8 mouse cellular contexts compared by ENCODE assay signal in genomic region chr7:28301616-28302433, GRCm38 (mm10). TPM values are rescaled to one million over a fixed set of nuclear protein-coding genes. Genes with fewer than 3 reads are reported as not detected.
DNase-seq lines count a peak whose midpoint lies in the region; ATAC-seq and TF ChIP-seq lines count a peak whose summit lies in the region.

TSS of gene Dll3 (minus strand) at chr7:28302238.

- peak within 1 kb of the TSS; percentile 61 for H3K4me2 ChIP-seq in forebrain, postnatal 0 days (ENCODE audit: low read depth)
- H3K4me2 ChIP-seq in hindbrain, embryonic 16.5 days (ENCODE audit: low read length), result peak within 1 kb of the TSS; percentile 72
- peak within 1 kb of the TSS; percentile 54 for H3K4me2 ChIP-seq in midbrain, embryonic 15.5 days

- ATAC-seq in forebrain, postnatal 0 days, result peak; percentile 64
- peak; percentile 74 for ATAC-seq in hindbrain, embryonic 16.5 days
- ATAC-seq in midbrain, embryonic 15.5 days (replicated peaks), result peak; percentile 55

- H3K27ac ChIP-seq in gastrocnemius, adult 2 months, result no peak within 1 kb of the TSS
- peak within 1 kb of the TSS; percentile 57 for H3K27ac ChIP-seq in forebrain, postnatal 0 days (ENCODE audit: low read depth, low read length)
- peak within 1 kb of the TSS; percentile 54 for H3K27ac ChIP-seq in hindbrain, embryonic 16.5 days (ENCODE audit: low read depth, low read length)
- no peak within 1 kb of the TSS for H3K27ac ChIP-seq in liver, adult 2 months (replicated peaks; ENCODE audit: insufficient read depth, low read depth, low read length)
- H3K27ac ChIP-seq in midbrain, embryonic 15.5 days, result peak within 1 kb of the TSS; percentile 74
- no peak within 1 kb of the TSS; the same call in 1 of the 2 replicates for H3K27ac ChIP-seq in testis, adult 2 months (ENCODE audit: control insufficient read depth, insufficient read depth, low read depth, low read length)

- H3K27me3 ChIP-seq in forebrain, postnatal 0 days (ENCODE audit: insufficient read depth, low read length), result no peaks in the 10 kb centered on the region; the same call in 1 of the 2 replicates
- H3K27me3 ChIP-seq in hindbrain, embryonic 16.5 days (replicated peaks; ENCODE audit: control insufficient read depth, insufficient read depth, low read length), result no peaks in the 10 kb centered on the region
- peaks cover 7% of the 10 kb centered on the region for H3K27me3 ChIP-seq in liver, adult 2 months (ENCODE audit: control insufficient read depth, insufficient read depth, low read length)
- H3K27me3 ChIP-seq in midbrain, embryonic 15.5 days (replicated peaks), result no peaks in the 10 kb centered on the region; the same call in 1 of the 2 replicates
- H3K27me3 ChIP-seq in testis, adult 2 months (ENCODE audit: control insufficient read depth, insufficient read depth, low read length), result no peaks in the 10 kb centered on the region

- H3K4me3 ChIP-seq in gastrocnemius, adult 2 months, result peak within 1 kb of the TSS; percentile 50
- H3K4me3 ChIP-seq in forebrain, postnatal 0 days (ENCODE audit: low read depth, low read length), result peak within 1 kb of the TSS; percentile 37
- peak within 1 kb of the TSS; percentile 46 for H3K4me3 ChIP-seq in hindbrain, embryonic 16.5 days (ENCODE audit: low read length)
- no peak within 1 kb of the TSS for H3K4me3 ChIP-seq in liver, adult 2 months (ENCODE audit: insufficient read depth, low read depth, low read length)
- H3K4me3 ChIP-seq in midbrain, embryonic 15.5 days, result peak within 1 kb of the TSS; percentile 37
- H3K4me3 ChIP-seq in testis, adult 2 months (ENCODE audit: control insufficient read depth, low read depth, low read length), result peak within 1 kb of the TSS; percentile 32

- TF ChIP-seq CTCF in gastrocnemius, adult 2 months (IDR thresholded peaks at IDR 0.05), result peak; percentile 70
- peak; percentile 61 for TF ChIP-seq CTCF in forebrain, postnatal 0 days (IDR thresholded peaks at IDR 0.05; ENCODE audit: low read depth)
- peak; percentile 59 for TF ChIP-seq CTCF in liver, adult 2 months (IDR thresholded peaks at IDR 0.05; ENCODE audit: low read depth, low read length)
- TF ChIP-seq CTCF in testis, adult 2 months (IDR thresholded peaks at IDR 0.05; ENCODE audit: control insufficient read depth, insufficient read depth, insufficient replicate concordance, low read depth, low read length), result peak; percentile 22; the same call in 1 of the 2 replicates

- H3K9me3 ChIP-seq in forebrain, postnatal 0 days (ENCODE audit: low read length), result no peaks in the 10 kb centered on the region
- no peaks in the 10 kb centered on the region for H3K9me3 ChIP-seq in hindbrain, embryonic 16.5 days (ENCODE audit: control insufficient read depth, low read length)
- no peaks in the 10 kb centered on the region for H3K9me3 ChIP-seq in midbrain, embryonic 15.5 days

- TF ChIP-seq POLR2A in liver, adult 2 months (IDR thresholded peaks at IDR 0.05; ENCODE audit: extremely low read depth, insufficient read depth, low read length), result no peak
- TF ChIP-seq POLR2A in testis, adult 2 months (IDR thresholded peaks at IDR 0.05; ENCODE audit: control insufficient read depth, low read depth, low read length), result no peak

- H3K79me2 ChIP-seq in liver, adult 2 months (ENCODE audit: control insufficient read depth, insufficient read depth, low read length), result no peaks in the 10 kb centered on the region

- H3K4me1 ChIP-seq in forebrain, postnatal 0 days (ENCODE audit: insufficient read depth), result no peaks in the 10 kb centered on the region
- H3K4me1 ChIP-seq in hindbrain, embryonic 16.5 days (ENCODE audit: control insufficient read depth, insufficient read depth, low read depth, low read length), result peaks cover 20% of the 10 kb centered on the region
- H3K4me1 ChIP-seq in liver, adult 2 months (ENCODE audit: control insufficient read depth, insufficient read depth, low read length), result no peaks in the 10 kb centered on the region
- peaks cover 26% of the 10 kb centered on the region for H3K4me1 ChIP-seq in midbrain, embryonic 15.5 days
- H3K4me1 ChIP-seq in testis, adult 2 months (ENCODE audit: control insufficient read depth, insufficient read depth, low read length), result peaks cover 22% of the 10 kb centered on the region

- intact Hi-C loops in gastrocnemius, adult 2 months (cut with DNase I), result loop anchor here (5.0 kb wide), 3 partner anchors 90 to 155 kb away; partner anchors contain the start of gene Fbl
- intact Hi-C loops in gastrocnemius, postnatal 36 days (cut with DNase I), result loop anchor here (5.0 kb wide), 1 partner anchor 90 kb away; no protein-coding TSS in a partner anchor

- peaks cover 22% of the 10 kb centered on the region for H3K36me3 ChIP-seq in forebrain, postnatal 0 days (ENCODE audit: insufficient read depth)
- H3K36me3 ChIP-seq in hindbrain, embryonic 16.5 days (ENCODE audit: control insufficient read depth, insufficient read depth, low read length), result peaks cover 20% of the 10 kb centered on the region
- peaks cover 4% of the 10 kb centered on the region; the same call in 1 of the 2 replicates for H3K36me3 ChIP-seq in liver, adult 2 months (ENCODE audit: control insufficient read depth, insufficient read depth, low read length)
- peaks cover 13% of the 10 kb centered on the region for H3K36me3 ChIP-seq in midbrain, embryonic 15.5 days (replicated peaks)
- no peaks in the 10 kb centered on the region for H3K36me3 ChIP-seq in testis, adult 2 months (ENCODE audit: control insufficient read depth, insufficient read depth, low read length)

- H3K9ac ChIP-seq in forebrain, postnatal 0 days, result peak within 1 kb of the TSS; percentile 57
- peak within 1 kb of the TSS; percentile 70 for H3K9ac ChIP-seq in hindbrain, embryonic 16.5 days (ENCODE audit: low read depth, low read length)
- H3K9ac ChIP-seq in liver, adult 2 months (ENCODE audit: low read depth, low read length), result no peak within 1 kb of the TSS
- peak within 1 kb of the TSS; percentile 37 for H3K9ac ChIP-seq in midbrain, embryonic 15.5 days

- peak; percentile 72 for DNase-seq in gastrocnemius, adult 2 months
- DNase-seq in gastrocnemius, postnatal 36 days, result no peak
- peak; percentile 64 for DNase-seq in adrenal gland, postnatal 25 days
- DNase-seq in forebrain, postnatal 0 days, result peak; percentile 72
- DNase-seq in liver, adult 2 months (ENCODE audit: extremely low read depth, low read depth, low spot score), result no peak

- 1% methylated on average over 30 of the region's 30 CpGs for WGBS in forebrain, postnatal 0 days
- WGBS in hindbrain, embryonic 16.5 days, result 2% methylated on average over 30 of the region's 30 CpGs
- WGBS in liver, adult 2 months, result 6% methylated on average over 30 of the region's 30 CpGs
- WGBS in midbrain, embryonic 15.5 days, result 1% methylated on average over 30 of the region's 30 CpGs

RNA-seq across cellular contexts. Expression of gene Dll3, which starts in this region (rescaled TPM):
- total RNA-seq in gastrocnemius, adult 2 months (2021), result not detected
- not detected for total RNA-seq in gastrocnemius, postnatal 36 days (2021)
- not detected in 2 replicates for total RNA-seq in adrenal gland, postnatal 25 days (2021)
- 7.8 and 9.5 TPM in 2 replicates for total RNA-seq in forebrain, postnatal 0 days (2014; rRNA removed)
- 10.9 and 11.1 TPM in 2 replicates for polyA plus RNA-seq in forebrain, postnatal 0 days (2015; fragmentation: Nextera tagmentation; extraction: Ambion mirVana)
- 18.6 and 19.2 TPM in 2 replicates for polyA plus RNA-seq in hindbrain, embryonic 16.5 days (2015; fragmentation: Nextera tagmentation; extraction: Ambion mirVana)
- total RNA-seq in liver, adult 2 months (2014; rRNA removed), result not detected in 2 replicates
- not detected in 2 replicates for polyA plus RNA-seq in liver, adult 2 months (2012; rRNA removed)
- polyA plus RNA-seq in midbrain, embryonic 15.5 days (2015; fragmentation: Nextera tagmentation; extraction: Ambion mirVana), result 22.6 and 23.1 TPM in 2 replicates
- polyA plus RNA-seq in testis, adult 2 months (2012; rRNA removed), result 24.9 and 31.9 TPM in 2 replicates

Comparison
In these comparisons a context has a peak if more than half of its experiments do, and no peak if none do; other contexts are left out.
1. RNA of gene Dll3 (polyA plus RNA-seq): 24.9 to 31.9 TPM in testis, adult 2 months, 22.6 to 23.1 TPM in midbrain, embryonic 15.5 days, 18.6 to 19.2 TPM in hindbrain, embryonic 16.5 days and 10.9 to 11.1 TPM in forebrain, postnatal 0 days; not detected in liver, adult 2 months; every median in the first group is over 10 times any median in the second.
2. Peak in DNase-seq and H3K4me3 ChIP-seq in gastrocnemius, adult 2 months; RNA of the gene not detected or under 1 TPM.
3. Peak in DNase-seq in adrenal gland, postnatal 25 days; RNA of the gene not detected or under 1 TPM.
4. H3K27ac ChIP-seq: peak in forebrain, postnatal 0 days (single experiment), hindbrain, embryonic 16.5 days (single experiment) and midbrain, embryonic 15.5 days (single experiment); none in gastrocnemius, adult 2 months (single experiment), liver, adult 2 months (single experiment) and testis, adult 2 months (single experiment).
5. Peak in every context shown above with its lines, with median percentiles within 50 percentile points of each other: CTCF ChIP-seq, ATAC-seq and H3K4me2 ChIP-seq.